Mouse (Mus musculus): ENCODE measurements around the gene Dnajb9. TPM values are rescaled to one million over a fixed set of nuclear protein-coding genes. Genes with fewer than 3 reads are reported as not detected.

Gene Dnajb9
- 2.6 and 4.8 TPM in 2 replicates for polyA plus RNA-seq (2012; ENCODE audit: low replicate concordance)

GRCm38 (mm10) chr12:44209824-44210752 is at the start of gene Dnajb9:
Gene Dnajb9, minus strand, starts transcription at chr12:44210326.

GRCm38 (mm10) chr12:44221070-44221469 is 10.9 kb upstream of the Dnajb9 start, which contains the start of gene Pnpla8:
Gene Pnpla8, plus strand, starts transcription at chr12:44221370.

Other genes with a start within 250 kb of the Dnajb9 start
- 0.63 and 4.0 TPM in 2 replicates for gene Pnpla8, start 11.0 kb upstream of the Dnajb9 start, polyA plus RNA-seq (2012; ENCODE audit: low replicate concordance)
- 0.09 and 0.12 TPM in 2 replicates for gene Nrcam, start 118.6 kb upstream of the Dnajb9 start, polyA plus RNA-seq (2012; ENCODE audit: low replicate concordance)

All from leukemia stem cell, adult 10-12 weeks (primary cell).